Mouse (Mus musculus) T-cell, adult 2 months (primary cell): ENCODE measurements around the gene Creg1.

ENCODE experiments used
- DNase-seq: peaks from one replicate; pipeline ENCODE4 v3.0.0; 2022; ENCODE audit warnings: low spot score

Gene Creg1

GRCm38 (mm10) chr1:165788511-165788910 is 25.0 kb downstream of the Creg1 start, which contains the start of gene Cd247:
Gene Cd247 (plus strand): TSS chr1:165788681.
- peak; percentile 86 for DNase-seq

GRCm38 (mm10) chr1:165789066-165789660 is 25.6 kb downstream of the Creg1 start:
- peak; percentile 58 for DNase-seq

- DNase-seq, result peak; percentile 63
These were observed 26.4 kb downstream of the Creg1 start for GRCm38 (mm10) chr1:165789963-165790362.

- DNase-seq, result no peak
These were observed 27.1 kb downstream of the Creg1 start for GRCm38 (mm10) chr1:165790461-165791210.

GRCm38 (mm10) chr1:165791411-165791810 is 27.9 kb downstream of the Creg1 start:
- peak; percentile 45 for DNase-seq

GRCm38 (mm10) chr1:165801709-165802310 is 38.3 kb downstream of the Creg1 start:
- no peak for DNase-seq

- peak; percentile 56 for DNase-seq
These were observed 39.6 kb downstream of the Creg1 start for GRCm38 (mm10) chr1:165803107-165803506.

GRCm38 (mm10) chr1:165804133-165804532 is 40.6 kb downstream of the Creg1 start:
- no peak for DNase-seq

GRCm38 (mm10) chr1:165810633-165811032 is 47.1 kb downstream of the Creg1 start:
- DNase-seq, result peak; percentile 36

- DNase-seq, result peak; percentile 32
These were observed 47.6 kb downstream of the Creg1 start for GRCm38 (mm10) chr1:165811170-165811569.

GRCm38 (mm10) chr1:165812775-165813174 is 49.2 kb downstream of the Creg1 start:
- DNase-seq, result peak; percentile 57

- no peak for DNase-seq
These were observed 50.6 kb downstream of the Creg1 start for GRCm38 (mm10) chr1:165814116-165814515.

- no peak for DNase-seq
These were observed 51.2 kb downstream of the Creg1 start for GRCm38 (mm10) chr1:165814521-165815278.

- peak; percentile 74 for DNase-seq
These were observed 52.8 kb downstream of the Creg1 start for GRCm38 (mm10) chr1:165816391-165816790.

- no peak for DNase-seq
These were observed 53.7 kb downstream of the Creg1 start for GRCm38 (mm10) chr1:165817264-165817663.

GRCm38 (mm10) chr1:165818145-165818860 is 54.8 kb downstream of the Creg1 start:
- DNase-seq, result no peak

- no peak for DNase-seq
These were observed 55.6 kb downstream of the Creg1 start for GRCm38 (mm10) chr1:165819147-165819546.

GRCm38 (mm10) chr1:165822031-165822430 is 58.5 kb downstream of the Creg1 start:
- DNase-seq, result no peak
